Mouse (Mus musculus): ENCODE measurements at regions not wholly inside any gene's neighbourhood (a gene's known extent, or its start where the extent isn't known, plus 50 kb on each side); places are given as distances from the start of the nearest gene placed in this dataset.
"Not testable (repeated sequence)": the region's sequence is repeated elsewhere in the genome, so short reads cannot be mapped to it uniquely, and the experiment has no call there.

DNA sequence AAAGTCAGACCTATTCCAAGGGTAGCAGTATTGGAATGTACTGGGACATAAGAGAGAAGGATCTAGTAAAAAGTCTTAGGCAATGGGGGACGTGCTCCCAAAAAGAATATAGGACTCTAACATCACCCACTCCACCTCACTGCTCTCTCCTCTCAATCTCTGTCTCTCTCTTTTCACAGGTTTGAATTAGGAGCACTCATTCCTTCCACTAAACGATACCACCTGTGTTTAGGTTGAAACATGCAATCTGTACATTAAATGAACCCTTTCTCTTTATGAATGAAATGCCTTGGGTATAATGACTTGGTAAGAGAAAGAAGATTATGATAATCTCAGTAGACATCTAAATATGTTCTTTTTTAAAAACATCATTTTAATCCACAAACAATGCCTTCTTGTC is 129.4 kb downstream of the Zpld1 start:
- DNase-seq = no peak

DNA sequence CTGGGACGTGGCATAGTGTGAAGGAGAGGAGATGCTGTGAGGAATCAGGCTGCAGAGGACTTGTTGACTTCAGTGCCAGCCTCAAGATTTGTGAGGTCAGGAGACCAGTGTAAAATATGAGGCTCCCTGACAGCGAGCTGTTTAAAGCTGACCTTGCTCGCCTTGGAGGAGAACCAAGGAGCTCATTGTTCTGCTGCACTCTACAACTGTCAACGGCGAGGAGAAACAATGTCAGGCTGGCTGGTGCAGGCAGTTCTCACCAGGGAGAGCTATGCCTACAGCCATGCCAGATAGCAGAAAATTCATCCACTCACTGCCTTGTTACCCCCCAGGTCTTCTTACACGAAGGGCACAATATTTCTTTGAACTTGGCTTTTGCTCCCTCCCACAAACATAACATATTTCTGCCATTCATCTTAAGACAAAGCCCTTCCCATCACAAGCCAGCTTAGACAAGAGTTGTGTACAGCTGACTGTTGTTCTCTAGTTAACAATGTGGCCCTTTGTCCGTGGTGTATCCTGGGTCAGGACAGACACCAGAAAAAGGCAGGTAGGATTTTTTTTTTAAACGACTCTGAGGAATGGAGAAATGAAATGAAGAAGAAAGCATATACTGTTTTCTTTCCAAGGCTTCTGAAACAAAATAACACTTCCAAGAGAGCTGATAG is 131.5 kb downstream of the Zpld1 start:
- DNase-seq = peak; percentile 15

DNA sequence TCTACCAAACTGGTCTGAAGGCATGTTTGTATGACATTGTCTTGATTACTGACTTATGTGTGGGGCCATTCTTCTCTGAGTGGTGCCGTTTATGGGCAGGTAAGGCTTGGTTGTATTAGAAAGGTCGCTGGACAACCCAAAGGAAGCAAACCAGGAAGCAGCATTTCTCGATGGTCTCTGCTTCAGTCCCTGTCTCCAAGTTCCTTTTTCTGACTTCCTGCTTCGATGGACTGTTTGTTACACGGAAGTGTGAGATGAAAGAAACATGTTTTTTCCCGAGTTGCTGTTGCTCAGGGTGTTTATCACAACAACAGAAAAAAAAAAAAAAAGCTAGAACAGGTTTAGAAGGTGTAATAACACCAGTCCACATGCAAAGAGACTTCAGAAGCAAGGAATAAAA is 134.9 kb downstream of the Zpld1 start:
- no peak for DNase-seq

GRCm38 (mm10) chr16:55151726-55152125 is 146.1 kb downstream of the Zpld1 start:
- no peak for DNase-seq

GRCm38 (mm10) chr16:55142431-55143173 is 155.2 kb downstream of the Zpld1 start:
- DNase-seq = no peak

DNA sequence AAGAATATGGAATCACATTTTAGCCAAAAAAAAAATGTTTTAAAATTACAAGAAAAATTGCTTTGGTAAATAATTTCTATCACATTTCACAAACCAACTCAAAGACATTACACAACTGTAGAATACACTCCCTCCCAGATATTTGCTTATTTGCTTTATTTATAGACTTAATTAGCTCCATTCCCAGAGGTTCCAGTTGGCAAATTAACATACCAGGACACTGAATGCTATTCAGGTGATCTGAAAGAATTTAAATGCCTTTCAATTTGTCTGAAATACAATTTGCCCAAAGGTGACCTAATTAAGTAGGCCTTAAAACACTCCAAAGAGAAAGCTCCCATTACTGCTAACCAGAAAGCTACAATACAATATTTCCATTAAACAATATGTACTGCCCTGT is 162.8 kb downstream of the Zpld1 start:
- no peak for DNase-seq

GRCm38 (mm10) chr16:55097651-55098050 is 200.1 kb downstream of the Zpld1 start:
- no peak for DNase-seq

DNA sequence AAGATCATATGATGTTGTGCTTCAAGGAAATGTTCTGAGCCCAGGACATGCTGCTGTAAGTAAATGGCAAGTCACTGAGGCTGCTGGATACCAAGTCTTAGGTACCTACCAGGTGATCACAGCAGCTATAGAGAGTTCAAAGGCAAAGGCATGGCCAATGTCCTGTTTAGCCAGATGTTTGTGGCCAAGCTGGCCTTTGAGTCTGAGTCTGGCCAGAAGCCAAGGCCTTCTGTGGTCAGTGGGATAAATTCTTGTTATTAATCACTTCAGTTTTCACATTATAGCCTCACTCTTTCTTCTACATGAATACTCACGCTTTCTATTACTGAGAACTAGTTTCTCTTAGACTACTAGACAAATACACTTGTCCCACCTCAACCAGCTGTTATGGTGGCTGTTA is 210.3 kb downstream of the Zpld1 start:
- DNase-seq = peak; percentile 25

DNA sequence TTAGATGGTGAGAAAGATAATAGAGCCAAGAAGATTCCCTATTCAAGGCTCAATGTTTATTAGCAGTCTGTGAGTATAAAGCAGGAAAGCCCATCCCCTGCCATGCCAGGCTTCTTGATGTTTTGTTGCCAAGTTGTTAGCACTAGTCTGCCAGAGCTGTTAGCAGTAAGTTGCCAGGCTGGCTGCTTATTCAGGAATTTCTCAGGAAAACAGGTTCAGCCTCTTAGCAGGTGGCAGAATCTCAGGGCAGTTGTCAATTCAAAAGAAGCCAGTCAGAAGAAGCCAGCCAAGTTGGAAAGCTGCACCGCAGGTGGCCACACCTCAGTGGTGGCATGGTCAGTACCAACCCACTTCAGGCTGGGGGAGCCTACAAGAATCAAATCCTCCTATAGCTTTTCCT is 221.6 kb downstream of the Zpld1 start:
- DNase-seq = no peak

- no peak for DNase-seq
These were observed 258.0 kb downstream of the Zpld1 start for GRCm38 (mm10) chr16:55039777-55040176.

DNA sequence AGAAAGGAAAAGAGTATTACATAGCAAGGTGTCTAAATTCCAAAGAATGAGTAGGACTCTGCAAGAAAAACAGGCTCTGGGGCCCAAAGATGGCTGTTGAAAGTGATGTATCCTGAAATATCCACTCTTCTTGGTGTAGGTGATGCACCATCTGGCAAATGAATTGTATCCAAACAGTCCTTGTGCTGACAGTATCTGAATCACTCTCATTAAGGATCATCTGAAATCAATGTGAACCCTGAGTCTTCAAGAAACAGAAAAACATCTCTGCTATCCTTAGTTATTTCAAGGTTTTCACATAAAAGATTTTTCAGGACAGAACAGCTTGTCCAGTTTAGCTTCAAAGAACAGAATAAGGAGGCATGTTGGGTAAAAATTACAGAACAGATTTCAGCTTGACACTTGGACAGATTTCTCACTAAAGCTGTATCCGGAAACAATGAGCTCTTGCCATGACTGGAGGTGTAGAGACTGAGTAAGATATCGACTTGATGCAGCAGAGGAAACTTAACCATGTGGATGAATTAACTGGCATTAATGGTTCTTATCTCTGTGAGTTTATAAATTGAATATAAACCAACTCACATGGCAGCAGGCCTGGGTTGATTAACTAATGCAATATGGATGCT is 296.0 kb downstream of the Zpld1 start:
- no peak for DNase-seq

DNA sequence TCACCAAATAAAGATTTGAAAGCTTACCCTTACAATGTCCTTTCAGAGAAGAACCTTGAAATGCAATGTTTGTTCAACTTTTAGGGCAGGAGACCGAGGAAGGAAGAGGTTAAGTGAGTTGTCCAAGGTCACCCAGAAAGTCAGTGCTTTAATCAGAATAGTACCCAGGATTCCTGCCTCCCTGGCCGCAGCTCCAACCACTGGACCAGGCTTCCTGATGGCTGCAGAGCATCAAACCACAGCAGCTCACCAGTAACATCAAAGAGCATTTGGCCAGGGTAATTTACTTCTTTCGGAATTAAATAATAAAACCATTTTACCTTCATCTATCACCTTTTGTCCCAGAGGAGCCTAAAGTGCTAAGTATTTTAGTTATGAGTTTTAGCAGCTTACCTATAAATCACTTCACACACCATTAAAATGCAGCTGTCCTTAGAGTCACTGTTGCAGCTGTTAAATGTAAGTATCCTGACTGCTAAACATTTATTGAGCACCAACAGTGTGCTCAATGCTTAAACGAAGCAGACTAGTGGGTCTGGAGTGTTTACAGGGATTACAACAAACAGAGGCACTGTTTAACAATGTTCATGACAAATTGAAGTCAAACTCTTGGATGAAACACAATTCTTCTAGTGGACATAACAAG is 306.1 kb downstream of the Zpld1 start:
- DNase-seq = no peak

DNA sequence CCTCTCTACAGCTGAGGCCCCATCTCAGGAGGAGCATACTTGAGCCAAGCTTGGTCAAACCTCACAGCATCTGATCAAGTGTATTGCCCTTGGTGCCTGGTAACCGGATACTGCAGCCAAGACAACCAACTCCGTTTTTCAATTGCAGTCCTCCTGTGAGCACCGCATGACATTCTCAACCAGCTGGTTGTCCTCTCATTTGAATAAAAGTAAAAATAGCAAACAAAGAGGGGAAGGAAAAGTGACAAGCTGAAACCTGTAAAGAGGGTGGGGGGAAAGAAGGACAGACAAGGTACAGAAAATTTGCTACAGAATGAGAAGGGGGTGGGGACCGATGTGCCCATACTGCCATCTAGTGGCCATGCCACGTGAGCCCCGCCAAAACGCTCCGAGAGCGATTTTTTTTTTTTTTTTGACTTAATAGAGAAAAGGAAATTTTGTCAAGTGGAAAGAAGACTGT is 314.0 kb downstream of the Zpld1 start:
- DNase-seq = peak; percentile 65

DNA sequence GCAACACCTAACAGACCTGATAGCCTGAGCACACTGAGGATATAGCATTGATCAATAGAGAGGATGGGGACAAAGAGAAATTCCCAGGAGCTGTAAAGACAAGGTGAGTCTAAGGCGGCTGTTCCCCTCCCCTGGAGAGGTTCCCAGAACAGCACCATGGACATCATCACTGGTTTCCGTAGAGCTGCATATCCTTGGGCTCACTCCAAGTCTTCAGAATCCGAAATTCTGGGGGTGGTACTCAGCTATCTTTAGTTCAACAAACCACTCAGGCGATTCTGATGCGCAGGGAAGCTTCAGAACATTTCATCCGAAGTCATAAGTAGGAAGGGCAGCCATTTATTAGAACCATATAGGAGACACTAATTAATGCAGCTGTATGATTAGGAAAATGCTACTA is 327.4 kb downstream of the Zpld1 start:
- DNase-seq = no peak

DNA sequence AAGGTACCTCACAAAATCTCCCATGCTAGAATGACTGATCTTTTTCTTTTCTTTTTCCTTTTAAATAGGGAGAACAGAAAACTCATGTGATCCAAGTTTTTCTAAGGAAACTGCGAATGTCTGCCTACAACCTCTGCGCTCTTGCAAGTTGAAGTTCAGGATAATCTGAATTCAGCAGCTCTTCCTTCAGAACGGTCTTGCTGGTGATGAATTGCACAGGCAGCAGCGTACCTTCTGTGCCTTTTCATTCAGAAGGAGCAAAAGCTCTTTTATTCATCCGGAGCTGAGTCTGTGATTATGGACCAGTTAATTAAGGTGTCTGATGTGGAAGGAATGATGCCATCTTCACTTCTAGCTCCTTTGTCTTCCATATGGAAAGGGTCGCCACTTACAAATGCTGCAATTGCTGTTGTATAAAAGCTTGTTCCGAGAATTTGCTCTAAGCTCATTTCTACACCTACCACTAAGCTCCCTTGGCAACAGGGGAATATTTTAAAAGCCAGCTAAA is 353.9 kb downstream of the Zpld1 start:
- no peak for DNase-seq

GRCm38 (mm10) chr16:54928259-54928658 is 369.5 kb downstream of the Zpld1 start:
- DNase-seq = no peak

DNA sequence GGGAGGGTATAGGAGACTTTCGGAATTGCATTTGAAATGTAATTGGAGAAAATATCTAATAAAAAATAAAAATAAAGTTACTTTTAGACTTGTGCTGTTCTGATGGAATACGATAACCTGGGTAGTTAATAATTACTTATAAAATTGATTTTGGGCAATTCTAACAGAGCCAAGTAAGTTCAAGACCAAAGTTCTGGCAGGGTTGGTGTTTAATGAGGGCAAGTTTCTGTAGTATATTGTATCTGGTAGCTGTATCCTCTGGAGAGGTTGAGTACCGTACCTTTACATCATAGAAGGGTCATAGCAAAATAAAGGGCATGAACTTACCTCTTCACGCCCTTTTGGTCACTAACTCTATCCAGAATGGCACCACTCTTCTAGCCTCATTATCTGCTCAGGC is 394.9 kb downstream of the Zpld1 start:
- DNase-seq = no peak

DNA sequence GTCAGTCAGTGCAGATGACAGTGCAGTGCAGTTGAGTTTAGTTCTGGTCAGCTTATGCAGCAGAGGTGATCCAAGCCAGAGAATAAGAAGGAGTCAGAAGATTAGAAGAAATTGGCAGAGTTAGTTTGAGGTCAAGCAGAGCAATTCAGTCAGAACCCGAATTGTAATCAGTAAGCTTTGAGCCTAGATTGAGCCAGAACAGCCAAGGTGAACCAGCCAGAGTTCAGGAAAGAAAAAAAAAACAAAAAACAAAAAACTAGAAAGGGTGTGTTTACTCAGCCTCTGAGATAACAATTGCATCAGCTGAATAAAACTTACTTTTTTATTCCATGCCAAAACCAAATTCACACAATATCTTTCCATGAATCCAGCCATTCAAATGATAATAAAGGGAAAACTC is 396.3 kb downstream of the Zpld1 start:
- DNase-seq = no peak

DNA sequence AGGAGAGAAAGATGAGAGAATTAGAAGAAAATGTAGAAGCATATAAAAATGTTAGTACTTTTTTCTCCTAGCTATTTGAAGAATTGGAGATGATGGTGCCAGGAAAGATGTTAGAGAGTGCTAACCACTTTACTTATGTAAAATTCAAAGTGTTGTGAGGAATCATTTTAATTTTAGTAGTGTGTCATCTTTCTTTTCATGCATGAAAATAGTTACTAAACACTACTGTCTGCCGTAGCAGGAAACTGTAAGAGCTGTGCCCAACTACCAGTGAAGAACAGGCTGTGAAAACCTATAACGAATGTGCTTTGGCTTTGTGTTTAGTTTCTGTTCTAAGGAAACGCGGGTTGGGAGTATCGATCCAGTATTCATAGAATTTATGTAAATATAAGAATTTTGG is 403.1 kb downstream of the Zpld1 start:
- DNase-seq = no peak

- DNase-seq = no peak
These were observed 440.4 kb downstream of the Zpld1 start for GRCm38 (mm10) chr16:54857369-54857768.

- DNase-seq = not testable (repeated sequence)
These were observed 454.8 kb downstream of the Zpld1 start for GRCm38 (mm10) chr16:54842996-54843395.

Measured in adrenal gland, postnatal 14 days (tissue).